Mouse (Mus musculus) midbrain, embryonic 15.5 days (tissue): ENCODE measurements around the gene Fam136a. TPM values are rescaled to one million over a fixed set of nuclear protein-coding genes. Genes with fewer than 3 reads are reported as not detected.

Experiments
- ATAC-seq: fragments of 200-750 bp; cut with Nextera tagmentation; replicated peaks from 2 replicates; pipeline ENCODE4 v1.8.0; 2017; ENCODE audit warnings: moderate TSS enrichment
- H3K27ac ChIP-seq: fragments of 300-500 bp; sonication (generic); 2 replicates; pipeline ENCODE4 v1.5.1; 2015; ENCODE audit warnings: mild to moderate bottlenecking, inconsistent platforms
- H3K27me3 ChIP-seq: fragments of 300-500 bp; sonication (generic); replicated peaks from 2 replicates; pipeline ENCODE4 v1.6.1; 2015; ENCODE audit warnings: inconsistent platforms
- H3K36me3 ChIP-seq: fragments of 300-500 bp; sonication (generic); replicated peaks from 2 replicates; pipeline ENCODE4 v1.6.1; 2015; ENCODE audit warnings: inconsistent platforms
- H3K4me1 ChIP-seq: fragments of 300-500 bp; sonication (generic); 2 replicates; pipeline ENCODE4 v1.6.1; 2015; ENCODE audit warnings: inconsistent platforms
- H3K4me2 ChIP-seq: fragments of 300-500 bp; sonication (generic); 2 replicates; pipeline ENCODE4 v1.6.1; 2015; ENCODE audit warnings: inconsistent platforms, mild to moderate bottlenecking, moderate library complexity
- H3K4me3 ChIP-seq: fragments of 300-500 bp; sonication (generic); 2 replicates; pipeline ENCODE4 v1.5.1; 2015; ENCODE audit warnings: mild to moderate bottlenecking, inconsistent platforms
- H3K9ac ChIP-seq: fragments of 300-500 bp; sonication (generic); 2 replicates; pipeline ENCODE4 v1.6.1; 2015; ENCODE audit warnings: mild to moderate bottlenecking, inconsistent platforms
- H3K9me3 ChIP-seq: fragments of 300-500 bp; sonication (generic); 2 replicates; pipeline ENCODE4 v1.6.1; 2016; ENCODE audit warnings: inconsistent platforms
- WGBS: fragments of 180-500 bp; shearing (Covaris S2); methylation state at CpG from one replicate; pipeline ENCODE4 v1.1.7; 2015; ENCODE audit warnings: mixed read lengths; 5-methylcytosine and 5-hydroxymethylcytosine counted together
- polyA plus RNA-seq: library from polyadenylated mRNA; unstranded; fragments of >200 nt; fragmentation: Nextera tagmentation; extraction: Ambion mirVana; gene quantifications from 2 replicates; pipeline ENCODE4 v1.2.1, GENCODE M21; 2015

Gene Fam136a
- polyA plus RNA-seq: 118 and 122 TPM in 2 replicates

DNA sequence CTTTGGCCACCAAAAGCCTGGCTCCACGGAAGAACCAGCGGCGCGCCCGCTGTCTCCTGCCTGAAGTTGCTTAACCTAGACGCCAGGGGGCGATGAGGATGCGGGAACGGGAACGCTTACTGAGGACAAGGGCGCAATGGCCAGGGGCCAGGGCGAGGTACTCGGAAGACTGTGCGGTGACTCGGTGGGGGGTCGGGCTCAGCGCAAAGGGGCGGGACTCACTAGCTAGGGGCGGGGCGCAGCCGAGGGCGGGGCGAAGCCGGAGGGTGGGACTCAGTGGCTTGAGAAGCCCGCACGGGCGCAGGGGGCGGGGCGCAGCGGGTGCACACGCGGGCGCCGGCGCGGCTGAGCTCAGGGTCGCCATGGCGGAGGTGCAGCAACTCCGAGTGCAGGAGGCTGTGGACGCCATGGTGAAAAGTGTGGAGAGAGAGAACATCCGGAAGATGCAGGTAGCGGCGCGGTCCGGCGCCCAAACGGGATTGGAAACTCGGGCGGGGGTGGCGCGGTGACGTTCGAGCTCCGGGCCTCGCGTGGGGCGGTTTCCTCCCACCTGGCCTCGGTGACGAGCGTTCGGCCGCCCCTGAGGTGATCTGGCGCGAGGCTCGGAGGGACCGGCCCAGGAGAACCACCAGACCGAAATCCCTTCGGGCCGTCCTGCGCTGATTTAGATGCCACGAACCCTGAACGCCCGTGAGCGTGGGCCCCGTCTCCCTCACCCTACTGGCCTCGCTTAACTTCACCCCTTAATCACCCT lies at the start of gene Fam136a:
TSS of gene Fam136a (plus strand) at position 276 of the 754 bp plus-strand sequence.
- peak within 1 kb of the TSS; percentile 89 for H3K27ac ChIP-seq
- peak; percentile 93 for ATAC-seq
- no peaks in the 10 kb centered on the region for H3K9me3 ChIP-seq
- H3K9ac ChIP-seq: peak within 1 kb of the TSS; percentile 79
- peak within 1 kb of the TSS; percentile 78 for H3K4me2 ChIP-seq
- H3K36me3 ChIP-seq: 0 out of 2 replicates have a peak, but pooled peaks cover 2% of the 10 kb centered on the region
- H3K27me3 ChIP-seq: no peaks in the 10 kb centered on the region
- WGBS: 1% methylated on average over 73 of the region's 76 CpGs
- peak within 1 kb of the TSS; percentile 81 for H3K4me3 ChIP-seq
- H3K4me1 ChIP-seq: peaks cover 23% of the 10 kb centered on the region

- no peaks in the 10 kb centered on the region for H3K9me3 ChIP-seq
- H3K9ac ChIP-seq: no peak overlapping the region
- whole genome bisulfite sequencing: 38% methylated on average over 1 of the region's 1 CpGs
- no peaks in the 10 kb centered on the region for H3K27me3 ChIP-seq
- no peak for ATAC-seq
- no peak overlapping the region for H3K4me2 ChIP-seq
- H3K4me1 ChIP-seq: no peaks in the 10 kb centered on the region
- no peak overlapping the region for H3K27ac ChIP-seq
- no peaks in the 10 kb centered on the region for H3K36me3 ChIP-seq
- no peak overlapping the region for H3K4me3 ChIP-seq
Observed at GRCm38 (mm10) chr6:86317066-86317465, 48.4 kb upstream of the Fam136a start.

- H3K4me1 ChIP-seq: no peaks in the 10 kb centered on the region
- H3K4me2 ChIP-seq: no peak overlapping the region
- H3K27me3 ChIP-seq: no peaks in the 10 kb centered on the region
- H3K27ac ChIP-seq: no peak overlapping the region
- 87% methylated on average over 4 of the region's 4 CpGs for WGBS
- H3K36me3 ChIP-seq: no peaks in the 10 kb centered on the region
- ATAC-seq: no peak
- H3K9me3 ChIP-seq: no peaks in the 10 kb centered on the region
- no peak overlapping the region for H3K4me3 ChIP-seq
- H3K9ac ChIP-seq: no peak overlapping the region
Observed at GRCm38 (mm10) chr6:86318855-86319254, 46.6 kb upstream of the Fam136a start.

- Histone ChIP-seq H3K4me2 (no peak overlapping the region), H3K27me3 (no peaks in the 10 kb centered on the region), H3K4me3 (no peak overlapping the region), H3K9ac (no peak overlapping the region), H3K4me1 (no peaks in the 10 kb centered on the region), H3K27ac (no peak overlapping the region), H3K9me3 (no peaks in the 10 kb centered on the region), H3K36me3 (no peaks in the 10 kb centered on the region)
- no peak for ATAC-seq
- WGBS: 88% methylated on average over 5 of the region's 5 CpGs
Observed at GRCm38 (mm10) chr6:86322031-86322563, 43.3 kb upstream of the Fam136a start.

GRCm38 (mm10) chr6:86322991-86323390 lies 42.5 kb upstream of the Fam136a start:
- H3K9me3 ChIP-seq: no peaks in the 10 kb centered on the region
- H3K27me3 ChIP-seq: no peaks in the 10 kb centered on the region
- H3K4me3 ChIP-seq: no peak overlapping the region
- H3K4me1 ChIP-seq: no peaks in the 10 kb centered on the region
- no peak for ATAC-seq
- WGBS: 91% methylated on average over 9 of the region's 9 CpGs
- H3K36me3 ChIP-seq: no peaks in the 10 kb centered on the region
- no peak overlapping the region for H3K9ac ChIP-seq
- H3K4me2 ChIP-seq: no peak overlapping the region
- no peak overlapping the region for H3K27ac ChIP-seq

DNA sequence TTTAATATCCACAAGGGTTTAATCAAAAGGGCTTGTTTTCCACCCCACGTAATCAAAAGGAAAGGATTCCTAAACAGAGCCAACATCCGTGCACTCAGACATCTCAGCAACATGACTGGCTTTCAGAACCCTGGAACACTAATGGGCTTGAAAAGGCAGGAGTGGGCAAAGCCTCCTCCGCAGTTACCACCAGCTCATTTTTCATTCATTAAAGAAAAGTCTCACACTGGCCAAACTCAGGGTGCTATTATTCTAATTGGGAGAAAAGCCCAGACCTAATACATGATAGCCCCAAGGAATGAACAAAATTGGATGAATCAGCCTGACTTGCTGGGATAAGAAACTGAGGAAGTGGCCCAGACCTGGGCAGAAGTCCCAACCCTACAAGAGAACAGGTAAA lies 41.0 kb upstream of the Fam136a start:
- H3K36me3 ChIP-seq: no peaks in the 10 kb centered on the region
- no peaks in the 10 kb centered on the region for H3K9me3 ChIP-seq
- WGBS: 72% methylated on average over 3 of the region's 3 CpGs
- ATAC-seq: no peak
- no peaks in the 10 kb centered on the region for H3K27me3 ChIP-seq
- no peaks in the 10 kb centered on the region for H3K4me1 ChIP-seq
- no peak overlapping the region for H3K9ac ChIP-seq
- H3K4me3 ChIP-seq: no peak overlapping the region
- no peak overlapping the region for H3K4me2 ChIP-seq
- no peak overlapping the region for H3K27ac ChIP-seq

- Histone ChIP-seq H3K4me1 (no peaks in the 10 kb centered on the region), H3K36me3 (no peaks in the 10 kb centered on the region), H3K4me3 (no peak overlapping the region), H3K4me2 (no peak overlapping the region), H3K27me3 (no peaks in the 10 kb centered on the region), H3K9me3 (no peaks in the 10 kb centered on the region), H3K27ac (no peak overlapping the region), H3K9ac (no peak overlapping the region)
- WGBS: 91% methylated on average over 5 of the region's 5 CpGs
- no peak for ATAC-seq
Observed at GRCm38 (mm10) chr6:86325646-86326045, 39.8 kb upstream of the Fam136a start.

DNA sequence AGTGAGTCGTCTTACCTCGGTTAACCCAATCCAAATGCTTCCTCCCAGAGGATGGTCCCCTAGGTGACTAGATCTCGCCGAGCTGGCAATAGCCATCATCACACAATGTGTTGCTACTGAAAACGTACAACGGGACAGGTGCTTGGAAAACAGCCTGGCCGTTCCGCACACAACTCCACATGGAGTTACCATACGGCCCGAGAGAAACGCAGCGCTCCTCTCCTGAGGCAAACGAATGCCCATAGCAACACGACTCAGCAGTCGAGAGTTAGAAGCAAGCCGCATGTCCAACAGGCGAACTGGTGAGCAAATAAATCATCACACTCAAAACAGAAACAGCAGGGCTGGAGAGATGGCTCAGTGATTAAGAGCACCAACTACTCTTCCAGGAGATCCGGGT lies 38.6 kb upstream of the Fam136a start:
- Histone ChIP-seq H3K27ac (no peak overlapping the region), H3K4me2 (no peak overlapping the region), H3K4me1 (no peaks in the 10 kb centered on the region), H3K4me3 (no peak overlapping the region), H3K27me3 (no peaks in the 10 kb centered on the region), H3K9me3 (no peaks in the 10 kb centered on the region), H3K9ac (no peak overlapping the region), H3K36me3 (no peaks in the 10 kb centered on the region)
- no peak for ATAC-seq
- 90% methylated on average over 18 of the region's 18 CpGs for WGBS

DNA sequence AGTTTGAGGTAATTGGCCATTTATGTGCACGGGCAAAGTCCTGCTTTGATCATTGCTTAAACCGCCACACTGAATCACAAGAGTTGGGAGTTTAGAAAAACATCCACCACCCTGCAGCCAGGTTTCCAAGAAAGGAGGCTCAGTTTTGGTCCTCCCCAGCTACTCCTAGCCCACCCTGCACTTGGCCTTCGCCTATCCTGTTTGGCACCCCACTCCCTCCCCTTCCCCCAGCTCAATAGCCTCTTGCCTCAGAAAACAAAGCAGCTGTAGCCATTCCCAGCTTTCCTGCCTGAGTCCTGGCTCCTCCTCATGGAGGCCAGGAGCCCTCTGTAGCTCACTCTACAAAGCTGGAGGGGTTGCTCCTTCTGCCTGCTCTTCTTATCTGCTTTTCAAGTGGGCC lies 37.1 kb upstream of the Fam136a start:
- H3K9ac ChIP-seq: no peak overlapping the region
- H3K27me3 ChIP-seq: no peaks in the 10 kb centered on the region
- ATAC-seq: no peak
- no peaks in the 10 kb centered on the region for H3K4me1 ChIP-seq
- no peaks in the 10 kb centered on the region for H3K36me3 ChIP-seq
- no peaks in the 10 kb centered on the region for H3K9me3 ChIP-seq
- H3K4me3 ChIP-seq: no peak overlapping the region
- no peak overlapping the region for H3K4me2 ChIP-seq
- 71% methylated on average over 3 of the region's 3 CpGs for WGBS
- H3K27ac ChIP-seq: no peak overlapping the region

DNA sequence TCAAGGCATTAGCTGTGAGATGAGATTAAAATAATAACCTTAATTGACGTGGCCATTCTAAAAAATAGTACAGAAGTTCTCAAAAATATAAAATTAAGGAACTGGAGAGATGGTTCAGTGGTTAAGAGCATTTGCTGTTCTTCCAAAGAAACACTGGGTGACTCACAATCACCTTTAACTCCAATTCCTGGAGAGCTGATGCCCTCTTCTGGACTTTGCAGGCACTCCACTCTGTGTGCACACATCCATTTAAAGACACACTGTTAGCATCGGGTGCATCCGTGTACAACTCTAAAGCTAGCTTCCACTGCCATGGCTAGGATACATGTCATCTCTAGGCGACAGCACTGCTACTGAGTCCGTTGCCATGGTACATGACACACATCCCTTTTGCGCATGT lies 35.5 kb upstream of the Fam136a start:
- no peak for ATAC-seq
- Histone ChIP-seq H3K4me1 (no peaks in the 10 kb centered on the region), H3K9me3 (no peaks in the 10 kb centered on the region), H3K4me3 (no peak overlapping the region), H3K27me3 (no peaks in the 10 kb centered on the region), H3K36me3 (no peaks in the 10 kb centered on the region), H3K9ac (no peak overlapping the region), H3K27ac (no peak overlapping the region), H3K4me2 (no peak overlapping the region)
- 93% methylated on average over 6 of the region's 6 CpGs for WGBS

- H3K4me2 ChIP-seq: no peak overlapping the region
- no peak overlapping the region for H3K4me3 ChIP-seq
- no peak overlapping the region for H3K27ac ChIP-seq
- H3K4me1 ChIP-seq: no peaks in the 10 kb centered on the region
- no peak for ATAC-seq
- no peaks in the 10 kb centered on the region for H3K27me3 ChIP-seq
- H3K9me3 ChIP-seq: no peaks in the 10 kb centered on the region
- H3K36me3 ChIP-seq: no peaks in the 10 kb centered on the region
- no peak overlapping the region for H3K9ac ChIP-seq
- 85% methylated on average over 11 of the region's 11 CpGs for WGBS
Observed at GRCm38 (mm10) chr6:86335121-86335849, 30.2 kb upstream of the Fam136a start.

GRCm38 (mm10) chr6:86335860-86336259 lies 29.6 kb upstream of the Fam136a start:
- Histone ChIP-seq H3K4me1 (no peaks in the 10 kb centered on the region), H3K4me3 (no peak overlapping the region), H3K4me2 (no peak overlapping the region), H3K27ac (no peak overlapping the region), H3K9me3 (no peaks in the 10 kb centered on the region), H3K36me3 (no peaks in the 10 kb centered on the region), H3K27me3 (no peaks in the 10 kb centered on the region), H3K9ac (no peak overlapping the region)
- 69% methylated on average over 5 of the region's 5 CpGs for WGBS
- no peak for ATAC-seq
